Mouse (Mus musculus): ENCODE data around the gene Hist2h2aa1.

- TF ChIP-seq CEBPB (IDR thresholded peaks at IDR 0.05; ENCODE audit: insufficient read depth, poor library complexity, severe bottlenecking): no peak
- peak; percentile 44 for TF ChIP-seq POLR2A (IDR thresholded peaks at IDR 0.05; ENCODE audit: insufficient read length, low read depth)
- TF ChIP-seq E2F4 (IDR thresholded peaks at IDR 0.05; ENCODE audit: insufficient read depth): no peak
- TF ChIP-seq MAX (IDR thresholded peaks at IDR 0.05; ENCODE audit: low read depth): no peak
Observed at GRCm38 (mm10) chr3:96226695-96227648, 18.3 kb upstream of the Hist2h2aa1 start.

Data from myocyte (in vitro differentiated cells).